Mouse (Mus musculus) heart, embryonic 15.5 days (tissue): Measurements from ENCODE around the gene Plekhf1. TPM values are rescaled to one million over a fixed set of nuclear protein-coding genes. Genes with fewer than 3 reads are reported as not detected.

Experiments used
- ATAC-seq: fragments of 200-750 bp; cut with Nextera tagmentation; replicated peaks from 2 replicates; pipeline ENCODE4 v1.8.0; 2017; ENCODE audit warnings: low read depth, moderate TSS enrichment; ENCODE audit not compliant: insufficient number of reproducible peaks, insufficient read depth, low FRiP score
- H3K27ac ChIP-seq: fragments of 300-500 bp; sonication (generic); 2 replicates; pipeline ENCODE4 v1.5.1; 2015; ENCODE audit warnings: mild to moderate bottlenecking, inconsistent platforms
- H3K27me3 ChIP-seq: fragments of 300-500 bp; sonication (generic); 2 replicates; pipeline ENCODE4 v1.6.1; 2015; ENCODE audit warnings: inconsistent platforms
- H3K36me3 ChIP-seq: fragments of 300-500 bp; sonication (generic); 2 replicates; pipeline ENCODE4 v1.6.1; 2015; ENCODE audit warnings: mild to moderate bottlenecking, inconsistent platforms
- H3K4me1 ChIP-seq: fragments of 300-500 bp; sonication (generic); replicated peaks from 2 replicates; pipeline ENCODE4 v1.6.1; 2015; ENCODE audit warnings: inconsistent platforms
- H3K4me2 ChIP-seq: fragments of 300-500 bp; sonication (generic); 2 replicates; pipeline ENCODE4 v1.6.1; 2015; ENCODE audit warnings: inconsistent platforms, mild to moderate bottlenecking, moderate library complexity
- H3K4me3 ChIP-seq: fragments of 300-500 bp; sonication (generic); 2 replicates; pipeline ENCODE4 v1.5.1; 2015; ENCODE audit warnings: mild to moderate bottlenecking, inconsistent platforms
- H3K9ac ChIP-seq: fragments of 300-500 bp; sonication (generic); 2 replicates; pipeline ENCODE4 v1.6.1; 2015; ENCODE audit warnings: mild to moderate bottlenecking, inconsistent platforms
- H3K9me3 ChIP-seq: fragments of 300-500 bp; sonication (generic); replicated peaks from 2 replicates; pipeline ENCODE4 v1.6.1; 2016; ENCODE audit warnings: inconsistent platforms
- WGBS: fragments of 180-500 bp; shearing (Covaris S2); methylation state at CpG from one replicate; pipeline ENCODE4 v1.1.7; 2015; ENCODE audit warnings: mixed read lengths; 5-methylcytosine and 5-hydroxymethylcytosine counted together
- polyA plus RNA-seq: library from polyadenylated mRNA; unstranded; fragments of >200 nt; fragmentation: Nextera tagmentation; extraction: Ambion mirVana; gene quantifications from 2 replicates; pipeline ENCODE4 v1.2.1, GENCODE M21; 2015

The Plekhf1 gene
- polyA plus RNA-seq, result 5.4 and 6.4 TPM in 2 replicates

DNA sequence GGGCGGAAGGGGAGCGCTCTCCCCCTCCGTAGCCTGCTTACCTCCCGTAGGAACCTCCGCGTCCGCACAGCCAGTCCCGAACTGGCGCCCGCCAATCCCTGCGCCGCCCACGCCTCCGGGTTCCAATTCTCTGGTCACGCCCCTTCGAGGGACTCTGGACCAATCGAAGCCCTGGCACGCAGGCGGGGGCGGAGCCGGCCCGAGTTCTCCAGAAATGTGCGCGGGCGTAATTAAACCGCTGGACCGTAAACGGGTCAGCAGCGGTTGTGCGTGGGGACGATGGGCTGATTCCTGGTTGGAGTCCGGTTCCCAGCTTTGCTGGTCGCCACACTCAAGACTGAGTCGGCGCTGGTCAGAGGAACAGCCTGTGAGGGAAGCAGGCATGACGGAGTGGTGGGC, at the start of gene Plekhf1:
Plekhf1 (minus strand) TSS at position 117 of the 399 bp plus-strand sequence.
- Histone ChIP-seq H3K9ac (peak within 1 kb of the TSS; percentile 82), H3K27ac (peak within 1 kb of the TSS; percentile 90), H3K9me3 (no peaks in the 10 kb centered on the region), H3K4me3 (peak within 1 kb of the TSS; percentile 83), H3K36me3 (no peaks in the 10 kb centered on the region), H3K4me1 (peaks cover 28% of the 10 kb centered on the region), H3K27me3 (peaks cover 7% of the 10 kb centered on the region; the same call in 1 of the 2 replicates), H3K4me2 (peak within 1 kb of the TSS; percentile 88)
- peak; percentile 89 for ATAC-seq
- under 1% methylated on average over 36 of the region's 36 CpGs for WGBS

DNA sequence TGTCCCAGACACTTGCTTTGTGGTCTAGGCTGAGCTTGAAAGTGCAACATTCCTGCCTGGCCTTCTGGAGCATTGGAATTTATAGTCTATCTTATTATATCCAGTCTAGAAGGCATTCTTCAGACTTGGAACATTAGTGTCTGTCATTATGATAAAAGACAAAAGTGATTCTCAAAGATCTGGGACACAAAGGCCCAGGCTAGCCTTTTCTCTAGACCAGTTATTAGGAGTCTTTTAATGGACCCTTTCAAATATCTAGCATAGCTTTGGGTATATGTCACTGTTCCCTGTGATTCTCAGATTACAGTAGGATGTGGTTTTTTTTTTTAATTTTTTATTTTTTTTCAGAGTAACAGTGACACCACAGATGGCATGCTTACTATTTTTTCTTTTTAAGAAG, 44.7 kb upstream of the Plekhf1 start:
- no peaks in the 10 kb centered on the region for H3K9me3 ChIP-seq
- ATAC-seq, result no peak
- H3K4me2 ChIP-seq, result no peak overlapping the region
- no peak overlapping the region for H3K9ac ChIP-seq
- H3K36me3 ChIP-seq, result peaks cover 6% of the 10 kb centered on the region; the same call in 1 of the 2 replicates
- no peaks in the 10 kb centered on the region for H3K27me3 ChIP-seq
- peaks cover 12% of the 10 kb centered on the region for H3K4me1 ChIP-seq
- H3K27ac ChIP-seq, result no peak overlapping the region
- H3K4me3 ChIP-seq, result no peak overlapping the region

DNA sequence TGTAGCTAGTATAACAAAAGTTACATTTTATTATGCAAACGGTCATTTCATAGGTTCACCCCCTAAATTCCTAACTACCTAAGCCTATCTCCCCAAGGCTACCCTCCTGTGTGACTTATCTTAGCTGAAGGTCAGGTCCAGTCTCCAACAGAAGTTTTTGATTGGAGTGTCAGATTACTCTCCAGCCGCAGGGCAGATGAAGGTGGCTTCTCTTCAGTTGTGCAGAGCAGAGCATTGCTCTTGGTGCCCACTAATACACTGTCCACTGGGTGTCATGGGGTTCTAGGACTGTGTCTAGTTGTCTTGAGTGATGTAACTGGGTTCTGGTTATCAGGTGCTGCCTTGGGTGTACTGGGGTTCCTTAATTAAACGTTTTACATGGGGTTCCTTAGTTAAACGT, 44.0 kb upstream of the Plekhf1 start:
- Histone ChIP-seq H3K36me3 (peaks cover 12% of the 10 kb centered on the region; the same call in 1 of the 2 replicates), H3K27ac (no peak overlapping the region), H3K9me3 (no peaks in the 10 kb centered on the region), H3K4me1 (peaks cover 12% of the 10 kb centered on the region), H3K9ac (peak overlapping the region; percentile 76), H3K4me3 (peak overlapping the region; percentile 83), H3K4me2 (peak overlapping the region; percentile 90), H3K27me3 (no peaks in the 10 kb centered on the region)
- WGBS, result 11% methylated on average over 4 of the region's 4 CpGs
- ATAC-seq, result no peak

DNA sequence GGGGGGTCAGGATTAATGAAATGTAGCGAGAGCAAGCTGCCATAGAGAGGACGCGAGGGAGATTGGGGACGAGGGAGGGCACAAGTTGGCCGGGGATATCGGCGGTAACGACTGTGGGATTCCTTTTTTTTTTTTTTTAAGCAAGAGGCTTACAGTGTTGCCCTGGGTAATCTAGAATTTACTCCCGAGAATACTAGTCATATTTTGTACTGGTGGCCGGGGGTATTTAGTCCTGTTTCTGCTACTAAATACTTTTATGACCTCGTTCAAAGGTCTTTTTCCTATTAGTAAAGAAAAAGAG, 43.6 kb upstream of the Plekhf1 start:
- Histone ChIP-seq H3K27me3 (no peaks in the 10 kb centered on the region), H3K27ac (peak overlapping the region; percentile 71), H3K4me1 (peaks cover 12% of the 10 kb centered on the region), H3K36me3 (peaks cover 16% of the 10 kb centered on the region), H3K9ac (peak overlapping the region; percentile 76), H3K4me2 (peak overlapping the region; percentile 90), H3K9me3 (no peaks in the 10 kb centered on the region), H3K4me3 (peak overlapping the region; percentile 83)
- under 1% methylated on average over 11 of the region's 11 CpGs for WGBS
- 0 out of 2 replicates have a peak, but pooled peaks have one; percentile 6 for ATAC-seq

DNA sequence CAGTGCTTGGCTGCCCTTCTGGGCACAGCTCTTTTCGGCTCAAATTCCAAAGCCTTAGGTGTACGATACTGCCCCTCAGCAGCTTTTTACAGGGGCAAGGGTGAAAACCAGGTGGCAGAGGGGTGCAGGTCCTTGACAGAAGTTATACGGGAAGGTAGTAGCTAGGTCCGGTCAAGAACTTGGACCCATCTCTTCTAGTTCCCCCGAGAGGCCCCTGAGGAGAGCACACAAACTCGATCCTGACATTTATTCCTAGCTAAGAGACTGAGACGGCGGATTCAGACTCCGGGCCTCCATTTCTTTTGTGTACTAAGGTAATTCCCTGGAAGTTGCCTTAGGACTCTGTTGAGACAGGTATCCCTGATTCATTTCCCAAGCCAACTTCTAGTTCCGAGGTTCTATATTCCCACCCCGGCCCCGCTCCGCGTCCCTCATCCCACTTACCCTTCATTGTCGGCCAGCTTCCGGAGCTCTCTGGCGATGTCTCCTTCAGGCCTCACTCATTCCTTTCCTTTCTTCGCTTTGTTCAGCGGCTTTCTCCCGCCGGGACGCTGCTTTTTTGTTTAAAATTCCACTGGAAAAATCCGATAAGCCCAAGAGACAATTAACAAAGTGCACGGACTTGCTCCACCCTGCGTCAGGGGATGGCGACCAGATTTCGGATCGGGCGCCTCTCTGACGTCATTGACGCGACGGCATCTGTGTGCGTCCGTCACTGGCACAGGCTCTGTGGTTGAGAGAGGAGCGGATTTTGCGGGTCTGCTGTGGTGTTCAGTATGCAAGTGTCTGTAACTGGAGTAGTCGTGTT, 43.1 kb upstream of the Plekhf1 start, which contains the start of gene Pop4:
Pop4 (minus strand) TSS at position 721 of the 808 bp plus-strand sequence.
- H3K4me3 ChIP-seq, result peak within 1 kb of the TSS; percentile 83
- peak within 1 kb of the TSS; percentile 71 for H3K27ac ChIP-seq
- H3K4me2 ChIP-seq, result peak within 1 kb of the TSS; percentile 90
- peaks cover 21% of the 10 kb centered on the region for H3K36me3 ChIP-seq
- peaks cover 12% of the 10 kb centered on the region for H3K4me1 ChIP-seq
- WGBS, result under 1% methylated on average over 38 of the region's 38 CpGs
- peak; percentile 89 for ATAC-seq
- no peaks in the 10 kb centered on the region for H3K27me3 ChIP-seq
- no peaks in the 10 kb centered on the region for H3K9me3 ChIP-seq
- H3K9ac ChIP-seq, result peak within 1 kb of the TSS; percentile 76

DNA sequence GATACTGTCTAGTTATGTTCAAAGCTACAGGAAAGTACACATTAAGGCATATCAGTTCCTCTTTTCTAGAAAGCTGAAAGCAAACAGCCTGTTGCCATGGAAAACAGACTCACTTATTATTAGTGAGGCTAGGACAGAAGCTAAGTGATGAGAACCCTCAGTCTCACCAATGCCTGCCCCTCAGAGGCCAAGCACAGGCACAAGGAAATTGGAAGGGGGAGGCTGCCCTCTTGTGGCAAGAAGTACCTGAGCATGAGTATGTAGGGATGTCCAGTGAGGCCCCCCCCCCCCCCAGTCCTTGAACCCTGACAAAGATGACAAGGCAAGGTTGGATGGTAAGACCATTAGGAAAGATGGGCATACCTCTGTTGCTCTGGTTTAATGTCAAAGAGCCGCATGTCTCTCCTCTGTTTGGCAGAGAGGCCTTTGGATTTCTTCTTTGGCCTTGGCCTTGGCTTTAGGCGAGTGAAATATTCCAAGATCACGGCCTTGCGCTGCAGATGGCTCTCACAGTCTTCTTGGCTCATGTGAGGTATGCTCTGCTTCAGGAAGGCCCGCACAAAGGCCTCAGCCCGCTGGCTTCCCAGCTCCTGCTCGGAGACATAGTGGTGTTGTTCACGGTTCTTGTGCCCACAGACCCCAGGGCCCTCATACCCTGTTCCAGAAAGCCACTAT, 39.3 kb upstream of the Plekhf1 start:
- no peak overlapping the region for H3K4me3 ChIP-seq
- H3K4me1 ChIP-seq, result peaks cover 17% of the 10 kb centered on the region
- no peak overlapping the region for H3K4me2 ChIP-seq
- ATAC-seq, result peak; percentile 51; the same call in 1 of the 2 replicates
- H3K27ac ChIP-seq, result no peak overlapping the region
- H3K27me3 ChIP-seq, result no peaks in the 10 kb centered on the region
- H3K36me3 ChIP-seq, result peaks cover 59% of the 10 kb centered on the region
- no peak overlapping the region for H3K9ac ChIP-seq
- WGBS, result 89% methylated on average over 8 of the region's 8 CpGs
- H3K9me3 ChIP-seq, result no peaks in the 10 kb centered on the region

DNA sequence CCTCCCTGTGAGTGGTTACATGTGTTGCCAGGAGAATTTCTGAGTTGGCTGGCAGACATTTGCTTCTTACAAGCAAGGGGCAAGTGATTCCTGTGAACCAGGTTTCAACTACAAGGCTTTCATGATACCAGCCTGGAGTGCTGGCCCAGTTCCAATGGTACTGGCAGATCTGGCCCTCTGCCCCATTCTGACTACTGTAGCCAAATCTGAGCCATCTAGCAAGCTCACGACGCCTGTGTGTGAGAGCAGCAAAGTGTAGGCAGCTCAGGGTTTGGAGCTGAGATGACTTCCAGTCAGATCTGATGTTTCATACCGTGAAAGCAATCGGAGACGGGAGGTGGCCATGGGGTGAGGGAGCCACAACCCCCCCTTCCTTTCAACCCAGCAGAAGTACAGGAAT, 34.6 kb upstream of the Plekhf1 start:
- H3K4me2 ChIP-seq, result no peak overlapping the region
- peaks cover 61% of the 10 kb centered on the region for H3K36me3 ChIP-seq
- H3K27ac ChIP-seq, result no peak overlapping the region
- H3K4me1 ChIP-seq, result peaks cover 4% of the 10 kb centered on the region; the same call in 1 of the 2 replicates
- ATAC-seq, result no peak
- no peaks in the 10 kb centered on the region for H3K27me3 ChIP-seq
- no peak overlapping the region for H3K9ac ChIP-seq
- no peaks in the 10 kb centered on the region for H3K9me3 ChIP-seq
- no peak overlapping the region for H3K4me3 ChIP-seq
- 62% methylated on average over 5 of the region's 5 CpGs for WGBS

DNA sequence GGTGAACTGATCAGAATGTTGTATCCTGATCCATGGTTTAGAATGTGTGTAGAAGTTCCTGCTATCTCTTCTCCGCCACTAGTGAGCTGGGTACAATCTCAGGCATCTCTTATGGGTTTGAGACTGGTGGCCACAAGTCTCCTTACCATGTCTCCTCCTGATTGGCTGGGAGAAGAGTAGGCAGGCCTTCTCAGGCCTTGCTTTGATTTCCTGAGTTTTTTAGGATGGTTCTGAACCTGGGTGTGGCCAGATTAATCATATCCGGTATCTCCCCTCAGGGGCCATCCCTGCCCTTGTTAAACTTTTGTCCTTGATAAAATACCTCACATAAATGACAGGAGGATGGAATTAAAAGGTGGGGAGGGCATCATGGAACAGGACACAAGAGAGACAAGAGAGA, 31.8 kb upstream of the Plekhf1 start:
- no peak for ATAC-seq
- no peaks in the 10 kb centered on the region for H3K27me3 ChIP-seq
- WGBS, result 77% methylated on average over 2 of the region's 2 CpGs
- H3K9me3 ChIP-seq, result no peaks in the 10 kb centered on the region
- H3K36me3 ChIP-seq, result peaks cover 34% of the 10 kb centered on the region
- H3K4me2 ChIP-seq, result no peak overlapping the region
- H3K4me3 ChIP-seq, result no peak overlapping the region
- H3K27ac ChIP-seq, result no peak overlapping the region
- no peak overlapping the region for H3K9ac ChIP-seq
- H3K4me1 ChIP-seq, result peaks cover 4% of the 10 kb centered on the region; the same call in 1 of the 2 replicates

DNA sequence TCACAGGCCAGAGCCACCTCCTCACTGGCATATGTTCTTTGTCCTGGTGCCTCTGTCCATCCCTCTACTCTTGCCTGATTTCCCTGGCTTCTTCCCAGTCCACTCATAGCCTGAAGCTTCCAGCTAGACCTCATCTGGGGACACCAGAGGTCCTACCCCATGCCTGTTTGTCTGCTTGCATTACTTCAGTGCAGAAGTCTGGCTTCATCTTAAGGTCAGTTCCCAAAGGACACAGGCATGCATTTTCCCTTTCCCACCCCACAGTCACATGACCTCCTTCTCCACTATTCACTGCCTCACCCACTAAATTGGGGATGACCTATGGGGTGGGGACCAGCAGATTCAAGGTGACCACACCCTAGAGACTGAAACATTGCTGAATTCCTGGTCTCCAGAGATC, 25.6 kb upstream of the Plekhf1 start:
- no peaks in the 10 kb centered on the region for H3K9me3 ChIP-seq
- H3K27me3 ChIP-seq, result no peaks in the 10 kb centered on the region
- H3K4me2 ChIP-seq, result no peak overlapping the region
- no peaks in the 10 kb centered on the region for H3K36me3 ChIP-seq
- no peak overlapping the region for H3K4me3 ChIP-seq
- H3K9ac ChIP-seq, result no peak overlapping the region
- no peak overlapping the region for H3K27ac ChIP-seq
- ATAC-seq, result no peak
- H3K4me1 ChIP-seq, result peaks cover 5% of the 10 kb centered on the region

DNA sequence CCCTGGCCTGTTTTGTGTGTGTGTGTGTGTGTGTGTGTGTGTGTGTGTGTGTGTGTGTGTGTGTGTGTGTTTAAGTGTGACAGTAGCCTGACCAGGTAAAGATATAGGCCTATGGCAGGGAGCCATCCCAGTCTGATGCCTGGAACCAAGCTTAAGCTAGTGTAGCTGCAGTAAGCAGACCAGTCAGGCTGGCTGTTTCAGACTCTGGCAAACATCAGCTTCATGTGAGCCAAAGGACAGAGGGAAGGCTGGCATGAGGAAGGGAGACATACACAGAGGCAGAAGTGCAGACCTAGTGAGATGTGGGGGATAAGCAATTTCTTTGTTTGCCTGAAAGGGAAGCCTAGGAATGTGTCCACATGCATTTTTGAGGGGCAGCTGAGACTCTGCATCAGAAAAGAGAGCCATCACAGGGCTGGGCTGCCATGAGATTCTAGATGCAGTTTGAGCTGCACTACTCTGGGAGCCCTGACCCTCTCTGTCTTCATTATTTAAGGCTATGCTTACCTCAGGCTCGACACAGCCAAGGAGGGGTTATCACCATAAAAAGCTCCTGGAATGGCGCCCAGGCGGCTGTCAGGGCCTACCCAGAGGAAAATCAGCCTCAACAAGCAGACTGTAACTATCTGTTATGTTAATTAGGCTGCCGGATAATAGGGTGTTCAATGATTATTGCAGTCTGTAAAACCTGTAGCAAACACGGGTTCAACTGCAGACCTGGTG, 23.8 kb upstream of the Plekhf1 start:
- Histone ChIP-seq H3K9me3 (no peaks in the 10 kb centered on the region), H3K27me3 (no peaks in the 10 kb centered on the region), H3K4me3 (no peak overlapping the region), H3K27ac (no peak overlapping the region), H3K4me1 (peaks cover 5% of the 10 kb centered on the region), H3K4me2 (no peak overlapping the region), H3K36me3 (no peaks in the 10 kb centered on the region), H3K9ac (no peak overlapping the region)
- no peak for ATAC-seq
- 41% methylated on average over 5 of the region's 5 CpGs for WGBS

DNA sequence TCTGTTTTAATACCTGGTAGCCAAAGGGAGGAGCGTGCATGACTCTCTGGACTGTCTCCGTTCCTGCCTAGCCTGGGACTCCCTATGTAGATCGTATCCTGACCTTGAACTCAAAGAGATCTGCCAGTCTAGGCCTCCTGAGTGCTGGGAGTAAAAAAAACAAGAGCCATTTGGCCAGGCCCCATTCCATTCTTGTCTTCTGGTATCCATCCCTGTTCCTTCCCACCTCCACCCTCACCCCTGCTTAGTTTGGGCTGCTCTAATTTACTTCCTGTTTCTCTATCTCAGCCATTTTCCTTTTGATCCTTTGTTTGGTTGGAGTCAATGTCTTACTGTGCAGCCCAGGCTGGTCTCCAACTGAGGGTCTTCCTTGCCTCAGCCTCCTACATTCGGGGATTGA, 14.6 kb upstream of the Plekhf1 start:
- Histone ChIP-seq H3K9ac (no peak overlapping the region), H3K27ac (no peak overlapping the region), H3K4me3 (no peak overlapping the region), H3K4me2 (no peak overlapping the region), H3K4me1 (no peaks in the 10 kb centered on the region), H3K36me3 (no peaks in the 10 kb centered on the region), H3K27me3 (no peaks in the 10 kb centered on the region), H3K9me3 (no peaks in the 10 kb centered on the region)
- 74% methylated on average over 4 of the region's 4 CpGs for WGBS
- ATAC-seq, result no peak
